Mouse (Mus musculus) layer of hippocampus, adult 8-10 months (tissue): Measurements from ENCODE around the gene Rnf7. TPM values are rescaled to one million over a fixed set of nuclear protein-coding genes. Genes with fewer than 3 reads are reported as not detected.

Experiments used
- DNase-seq, 2 experiments: peaks; one replicate each; pipeline ENCODE4 v3.0.0; 2022; ENCODE audit warnings: low spot score in 2 of 2
- total RNA-seq, 4 experiments: library from RNA; stranded (reverse); gene quantifications; 2 replicates each; pipeline ENCODE4 v1.2.4; 2022

Gene Rnf7
- total RNA-seq, 4 experiments from 2014 or later = 53.7 to 67.2 (median 60.0) TPM

GRCm38 (mm10) chr9:96470266-96470974, 8.1 kb downstream of the Rnf7 start:
- DNase-seq = no peak

- no peak for DNase-seq
These were observed 8.8 kb downstream of the Rnf7 start for GRCm38 (mm10) chr9:96469556-96470265.

- peak; percentile 56 to 66 for DNase-seq
These were observed 14.8 kb downstream of the Rnf7 start for GRCm38 (mm10) chr9:96463708-96464107.

- no peak for DNase-seq
These were observed 16.9 kb downstream of the Rnf7 start for GRCm38 (mm10) chr9:96461607-96462006.

- no peak for DNase-seq
These were observed 18.2 kb downstream of the Rnf7 start for GRCm38 (mm10) chr9:96460117-96460865.

- DNase-seq = no peak
These were observed 22.9 kb downstream of the Rnf7 start for GRCm38 (mm10) chr9:96455618-96456017.

- no peak for DNase-seq
These were observed 25.5 kb downstream of the Rnf7 start for GRCm38 (mm10) chr9:96452956-96453355.

GRCm38 (mm10) chr9:96450900-96451720, 27.4 kb downstream of the Rnf7 start:
- DNase-seq = no peak

GRCm38 (mm10) chr9:96449514-96449913, 29.0 kb downstream of the Rnf7 start:
- no peak for DNase-seq

- no peak for DNase-seq
These were observed 33.1 kb downstream of the Rnf7 start for GRCm38 (mm10) chr9:96445351-96445750.

- no peak for DNase-seq
These were observed 36.4 kb downstream of the Rnf7 start for GRCm38 (mm10) chr9:96442081-96442480.

- DNase-seq = no peak
These were observed 40.1 kb downstream of the Rnf7 start for GRCm38 (mm10) chr9:96438334-96438871.

- DNase-seq = peak in 1 of 2 experiments; percentile 14
These were observed 40.6 kb downstream of the Rnf7 start for GRCm38 (mm10) chr9:96437805-96438333.

GRCm38 (mm10) chr9:96436901-96437804, 41.3 kb downstream of the Rnf7 start:
- no peak for DNase-seq

GRCm38 (mm10) chr9:96432575-96432974, 45.9 kb downstream of the Rnf7 start:
- no peak for DNase-seq

GRCm38 (mm10) chr9:96431081-96431480, 47.4 kb downstream of the Rnf7 start:
- no peak for DNase-seq

GRCm38 (mm10) chr9:96428336-96429046, 50.0 kb downstream of the Rnf7 start:
- peak; percentile 42 to 43 for DNase-seq

- no peak for DNase-seq
These were observed 54.4 kb downstream of the Rnf7 start for GRCm38 (mm10) chr9:96424027-96424426.
